Mouse (Mus musculus): Measurements from ENCODE around the gene Stmn1. TPM values are rescaled to one million over a fixed set of nuclear protein-coding genes. Genes with fewer than 3 reads are reported as not detected.

Stmn1 gene
- polyA plus RNA-seq (2015; fragmentation: Nextera tagmentation; extraction: Ambion mirVana) = 360 and 407 TPM in 2 replicates

GRCm38 (mm10) chr4:134468215-134468575, at the start of gene Stmn1:
Gene Stmn1, plus strand, starts transcription at chr4:134468320.
- 0% methylated on average over 30 of the region's 31 CpGs for WGBS (ENCODE audit: insufficient replicate concordance)
- H3K4me3 ChIP-seq (ENCODE audit: low read depth, low read length) = peak within 1 kb of the TSS; percentile 99
- ATAC-seq (ENCODE audit: low read depth) = peak; percentile 93
- peaks cover 14% of the 10 kb centered on the region for H3K4me1 ChIP-seq (ENCODE audit: control insufficient read depth, low read depth, low read length)
- peak within 1 kb of the TSS; percentile 92 for H3K27ac ChIP-seq (ENCODE audit: low read length)
- H3K9me3 ChIP-seq (replicated peaks; ENCODE audit: control insufficient read depth, low read length) = no peaks in the 10 kb centered on the region
- peak within 1 kb of the TSS; percentile 98 for H3K4me2 ChIP-seq (ENCODE audit: low read depth, low read length)
- H3K27me3 ChIP-seq (ENCODE audit: control insufficient read depth, insufficient read depth, low read depth, low read length) = no peaks in the 10 kb centered on the region
- peak within 1 kb of the TSS; percentile 95 for H3K9ac ChIP-seq (ENCODE audit: low read depth, low read length)
- H3K36me3 ChIP-seq (ENCODE audit: control insufficient read depth, insufficient read depth) = peaks cover 24% of the 10 kb centered on the region

GRCm38 (mm10) chr4:134421971-134422370, 46.1 kb upstream of the Stmn1 start:
- Histone ChIP-seq H3K36me3 (ENCODE audit: control insufficient read depth, insufficient read depth) (peaks cover 8% of the 10 kb centered on the region), H3K4me3 (ENCODE audit: low read depth, low read length) (no peak overlapping the region), H3K27ac (ENCODE audit: low read length) (no peak overlapping the region), H3K27me3 (ENCODE audit: control insufficient read depth, insufficient read depth, low read depth, low read length) (no peaks in the 10 kb centered on the region), H3K9ac (ENCODE audit: low read depth, low read length) (no peak overlapping the region), H3K4me2 (ENCODE audit: low read depth, low read length) (no peak overlapping the region), H3K4me1 (ENCODE audit: control insufficient read depth, low read depth, low read length) (no peaks in the 10 kb centered on the region), H3K9me3 (replicated peaks; ENCODE audit: control insufficient read depth, low read length) (no peaks in the 10 kb centered on the region)
- no peak for ATAC-seq (ENCODE audit: low read depth)
- 69% methylated on average over 11 of the region's 11 CpGs for WGBS (ENCODE audit: insufficient replicate concordance)

GRCm38 (mm10) chr4:134423949-134424348, 44.2 kb upstream of the Stmn1 start:
- 77% methylated on average over 7 of the region's 7 CpGs for WGBS (ENCODE audit: insufficient replicate concordance)
- H3K9me3 ChIP-seq (replicated peaks; ENCODE audit: control insufficient read depth, low read length) = no peaks in the 10 kb centered on the region

GRCm38 (mm10) chr4:134425088-134425487, 43.0 kb upstream of the Stmn1 start:
- no peak for ATAC-seq (ENCODE audit: low read depth)
- no peaks in the 10 kb centered on the region; the same call in 1 of the 2 replicates for H3K36me3 ChIP-seq (ENCODE audit: control insufficient read depth, insufficient read depth)
- no peak overlapping the region for H3K4me2 ChIP-seq (ENCODE audit: low read depth, low read length)
- 57% methylated on average over 7 of the region's 7 CpGs for WGBS (ENCODE audit: insufficient replicate concordance)
- no peaks in the 10 kb centered on the region for H3K27me3 ChIP-seq (ENCODE audit: control insufficient read depth, insufficient read depth, low read depth, low read length)
- H3K27ac ChIP-seq (ENCODE audit: low read length) = no peak overlapping the region
- H3K4me3 ChIP-seq (ENCODE audit: low read depth, low read length) = no peak overlapping the region
- no peaks in the 10 kb centered on the region for H3K4me1 ChIP-seq (ENCODE audit: control insufficient read depth, low read depth, low read length)
- no peak overlapping the region for H3K9ac ChIP-seq (ENCODE audit: low read depth, low read length)
- H3K9me3 ChIP-seq (replicated peaks; ENCODE audit: control insufficient read depth, low read length) = no peaks in the 10 kb centered on the region

More at GRCm38 (mm10) chr4:134423949-134424348, 44.2 kb upstream of the Stmn1 start:
- Histone ChIP-seq H3K27ac (ENCODE audit: low read length) (no peak overlapping the region), H3K9ac (ENCODE audit: low read depth, low read length) (no peak overlapping the region), H3K4me2 (ENCODE audit: low read depth, low read length) (no peak overlapping the region), H3K27me3 (ENCODE audit: control insufficient read depth, insufficient read depth, low read depth, low read length) (no peaks in the 10 kb centered on the region), H3K36me3 (ENCODE audit: control insufficient read depth, insufficient read depth) (no peaks in the 10 kb centered on the region; the same call in 1 of the 2 replicates), H3K4me3 (ENCODE audit: low read depth, low read length) (no peak overlapping the region), H3K4me1 (ENCODE audit: control insufficient read depth, low read depth, low read length) (no peaks in the 10 kb centered on the region)
- no peak for ATAC-seq (ENCODE audit: low read depth)

GRCm38 (mm10) chr4:134430381-134431004, 37.6 kb upstream of the Stmn1 start:
- Histone ChIP-seq H3K9ac (ENCODE audit: low read depth, low read length) (no peak overlapping the region), H3K27ac (ENCODE audit: low read length) (no peak overlapping the region)

GRCm38 (mm10) chr4:134432686-134433360, 35.3 kb upstream of the Stmn1 start:
- H3K9me3 ChIP-seq (replicated peaks; ENCODE audit: control insufficient read depth, low read length) = no peaks in the 10 kb centered on the region
- ATAC-seq (ENCODE audit: low read depth) = no peak
- no peak overlapping the region for H3K27ac ChIP-seq (ENCODE audit: low read length)
- H3K27me3 ChIP-seq (ENCODE audit: control insufficient read depth, insufficient read depth, low read depth, low read length) = no peaks in the 10 kb centered on the region
- H3K9ac ChIP-seq (ENCODE audit: low read depth, low read length) = no peak overlapping the region
- no peaks in the 10 kb centered on the region for H3K4me1 ChIP-seq (ENCODE audit: control insufficient read depth, low read depth, low read length)
- H3K36me3 ChIP-seq (ENCODE audit: control insufficient read depth, insufficient read depth) = no peaks in the 10 kb centered on the region
- no peak overlapping the region for H3K4me2 ChIP-seq (ENCODE audit: low read depth, low read length)
- no peak overlapping the region for H3K4me3 ChIP-seq (ENCODE audit: low read depth, low read length)
- WGBS (ENCODE audit: insufficient replicate concordance) = 68% methylated on average over 15 of the region's 15 CpGs

More at GRCm38 (mm10) chr4:134430381-134431004, 37.6 kb upstream of the Stmn1 start:
- Histone ChIP-seq H3K4me3 (ENCODE audit: low read depth, low read length) (no peak overlapping the region), H3K4me2 (ENCODE audit: low read depth, low read length) (no peak overlapping the region), H3K27me3 (ENCODE audit: control insufficient read depth, insufficient read depth, low read depth, low read length) (no peaks in the 10 kb centered on the region), H3K36me3 (ENCODE audit: control insufficient read depth, insufficient read depth) (no peaks in the 10 kb centered on the region), H3K9me3 (replicated peaks; ENCODE audit: control insufficient read depth, low read length) (no peaks in the 10 kb centered on the region), H3K4me1 (ENCODE audit: control insufficient read depth, low read depth, low read length) (no peaks in the 10 kb centered on the region)
- ATAC-seq (ENCODE audit: low read depth) = no peak
- 53% methylated on average over 23 of the region's 23 CpGs for WGBS (ENCODE audit: insufficient replicate concordance)

GRCm38 (mm10) chr4:134436185-134436584, 31.9 kb upstream of the Stmn1 start:
- H3K36me3 ChIP-seq (ENCODE audit: control insufficient read depth, insufficient read depth) = no peaks in the 10 kb centered on the region
- no peak overlapping the region for H3K4me2 ChIP-seq (ENCODE audit: low read depth, low read length)
- no peak overlapping the region for H3K9ac ChIP-seq (ENCODE audit: low read depth, low read length)
- no peaks in the 10 kb centered on the region for H3K9me3 ChIP-seq (replicated peaks; ENCODE audit: control insufficient read depth, low read length)
- no peaks in the 10 kb centered on the region for H3K27me3 ChIP-seq (ENCODE audit: control insufficient read depth, insufficient read depth, low read depth, low read length)
- 43% methylated on average over 7 of the region's 7 CpGs for WGBS (ENCODE audit: insufficient replicate concordance)
- no peak overlapping the region for H3K4me3 ChIP-seq (ENCODE audit: low read depth, low read length)
- no peak overlapping the region for H3K27ac ChIP-seq (ENCODE audit: low read length)
- peaks cover 15% of the 10 kb centered on the region for H3K4me1 ChIP-seq (ENCODE audit: control insufficient read depth, low read depth, low read length)
- ATAC-seq (ENCODE audit: low read depth) = no peak

- Histone ChIP-seq H3K36me3 (ENCODE audit: control insufficient read depth, insufficient read depth) (no peaks in the 10 kb centered on the region), H3K27me3 (ENCODE audit: control insufficient read depth, insufficient read depth, low read depth, low read length) (no peaks in the 10 kb centered on the region), H3K4me3 (ENCODE audit: low read depth, low read length) (no peak overlapping the region), H3K27ac (ENCODE audit: low read length) (no peak overlapping the region), H3K9me3 (replicated peaks; ENCODE audit: control insufficient read depth, low read length) (no peaks in the 10 kb centered on the region), H3K4me2 (ENCODE audit: low read depth, low read length) (no peak overlapping the region), H3K9ac (ENCODE audit: low read depth, low read length) (no peak overlapping the region), H3K4me1 (ENCODE audit: control insufficient read depth, low read depth, low read length) (peaks cover 15% of the 10 kb centered on the region)
- no peak for ATAC-seq (ENCODE audit: low read depth)
- 71% methylated on average over 10 of the region's 10 CpGs for WGBS (ENCODE audit: insufficient replicate concordance)
Observed at GRCm38 (mm10) chr4:134436659-134437058, 31.5 kb upstream of the Stmn1 start.

GRCm38 (mm10) chr4:134439119-134439518, 29.0 kb upstream of the Stmn1 start:
- whole genome bisulfite sequencing (ENCODE audit: insufficient replicate concordance) = 11% methylated on average over 3 of the region's 3 CpGs
- peaks cover 15% of the 10 kb centered on the region for H3K4me1 ChIP-seq (ENCODE audit: control insufficient read depth, low read depth, low read length)
- H3K9me3 ChIP-seq (replicated peaks; ENCODE audit: control insufficient read depth, low read length) = no peaks in the 10 kb centered on the region
- H3K27ac ChIP-seq (ENCODE audit: low read length) = peak overlapping the region; percentile 31; the same call in 1 of the 2 replicates
- peak; percentile 94 for ATAC-seq (ENCODE audit: low read depth)
- H3K4me3 ChIP-seq (ENCODE audit: low read depth, low read length) = no peak overlapping the region
- no peaks in the 10 kb centered on the region for H3K36me3 ChIP-seq (ENCODE audit: control insufficient read depth, insufficient read depth)
- H3K4me2 ChIP-seq (ENCODE audit: low read depth, low read length) = peak overlapping the region; percentile 30
- H3K9ac ChIP-seq (ENCODE audit: low read depth, low read length) = no peak overlapping the region
- H3K27me3 ChIP-seq (ENCODE audit: control insufficient read depth, insufficient read depth, low read depth, low read length) = no peaks in the 10 kb centered on the region
